Mouse (Mus musculus) adrenal gland, postnatal 14 days (tissue): ENCODE results near the gene Abcd4. TPM values are rescaled to one million over a fixed set of nuclear protein-coding genes. Genes with fewer than 3 reads are reported as not detected.

Experiments
- DNase-seq: peaks from one replicate; pipeline ENCODE4 v3.0.0; 2021; ENCODE audit warnings: mixed read lengths
- total RNA-seq: library from RNA; stranded (reverse); gene quantifications from 2 replicates; pipeline ENCODE4 v1.2.3, GENCODE M21; 2021

The Abcd4 gene
- total RNA-seq, 1 experiment from 2014 or later: 10.7 TPM

GRCm38 (mm10) chr12:84572341-84572720 is 44.9 kb downstream of the Abcd4 start:
- DNase-seq: no peak

DNA sequence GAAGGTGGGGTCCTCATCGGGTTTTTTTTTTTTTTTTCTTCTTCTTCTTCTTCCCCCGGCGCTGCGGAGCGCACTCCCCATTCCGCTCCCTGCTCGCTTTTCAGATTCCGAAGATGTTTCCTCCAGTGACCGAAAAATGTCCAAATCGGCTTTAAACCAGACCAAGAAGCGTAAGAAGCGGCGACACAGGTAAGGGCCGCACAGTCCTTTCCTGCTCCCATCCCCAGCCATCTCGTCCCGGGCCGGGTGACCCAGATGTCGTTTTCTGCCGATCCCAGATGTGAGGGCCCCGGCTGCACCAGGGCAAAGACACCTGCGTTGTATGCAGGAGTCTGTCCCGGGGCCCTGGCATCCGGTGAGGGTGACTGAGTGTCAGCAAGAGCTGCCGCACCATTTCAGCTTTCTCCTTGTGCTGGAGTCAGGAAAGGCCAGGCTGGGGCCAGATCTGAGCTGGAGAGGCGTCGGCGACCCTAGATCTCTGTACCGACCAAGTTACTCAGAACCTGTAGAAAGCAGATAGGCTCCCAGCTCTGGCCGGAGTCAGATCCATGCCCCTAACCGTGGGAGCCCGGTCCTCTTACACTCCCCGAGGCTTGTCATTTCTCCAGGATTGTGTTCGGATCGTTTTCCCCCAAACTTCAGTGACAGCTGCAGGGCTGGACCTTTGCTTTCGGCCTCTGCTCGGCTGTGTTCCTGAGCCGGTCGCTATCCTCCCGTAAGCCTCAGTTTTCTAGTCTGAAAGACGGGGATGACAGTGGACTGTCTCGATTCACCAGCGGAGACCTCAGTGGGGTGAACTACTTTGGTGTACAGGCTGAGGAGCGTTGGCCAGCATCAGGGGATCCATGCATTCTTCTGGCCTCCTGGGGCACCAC is 45.5 kb downstream of the Abcd4 start:
- peak; percentile 14 for DNase-seq

- DNase-seq: no peak
Measured at GRCm38 (mm10) chr12:84570694-84571415, 46.4 kb downstream of the Abcd4 start.

DNA sequence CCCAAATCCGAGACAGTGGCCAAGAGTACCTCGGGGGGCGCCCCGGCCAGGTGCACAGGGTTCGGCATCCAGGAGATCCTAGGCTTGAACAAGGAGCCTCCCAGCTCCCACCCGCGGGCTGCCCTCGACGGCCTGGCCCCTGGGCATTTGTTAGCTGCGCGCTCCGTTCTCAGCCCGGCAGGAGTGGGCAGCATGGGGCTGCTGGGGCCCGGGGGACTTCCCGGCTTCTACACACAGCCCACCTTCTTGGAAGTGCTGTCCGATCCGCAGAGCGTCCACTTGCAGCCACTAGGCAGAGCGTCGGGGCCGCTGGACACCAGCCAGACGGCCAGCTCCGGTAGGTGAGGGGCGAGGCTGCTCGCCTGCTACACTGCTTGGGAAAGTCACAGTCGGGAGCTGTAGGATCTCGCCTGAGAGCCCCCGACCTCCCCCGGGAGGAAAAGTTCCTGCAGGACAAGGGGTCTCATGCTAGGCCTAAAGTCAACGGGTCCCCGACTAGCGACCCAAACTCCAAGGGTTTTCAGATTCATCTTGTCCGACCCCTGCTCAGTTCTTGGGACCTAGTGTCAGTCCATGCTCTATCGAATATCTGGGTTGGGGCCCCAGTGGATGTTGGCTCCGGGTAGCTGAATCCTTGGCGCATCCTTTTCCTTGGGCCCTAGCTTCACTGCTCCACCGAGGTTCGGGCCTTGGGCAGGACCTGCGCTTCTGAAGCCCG is 47.1 kb downstream of the Abcd4 start:
- DNase-seq: peak; percentile 16

- no peak for DNase-seq
Measured at GRCm38 (mm10) chr12:84569336-84569970, 47.8 kb downstream of the Abcd4 start, which contains the start of gene Vsx2. Gene Vsx2 (plus strand): TSS chr12:84569762.

GRCm38 (mm10) chr12:84567576-84567975 is 49.6 kb downstream of the Abcd4 start:
- no peak for DNase-seq

DNA sequence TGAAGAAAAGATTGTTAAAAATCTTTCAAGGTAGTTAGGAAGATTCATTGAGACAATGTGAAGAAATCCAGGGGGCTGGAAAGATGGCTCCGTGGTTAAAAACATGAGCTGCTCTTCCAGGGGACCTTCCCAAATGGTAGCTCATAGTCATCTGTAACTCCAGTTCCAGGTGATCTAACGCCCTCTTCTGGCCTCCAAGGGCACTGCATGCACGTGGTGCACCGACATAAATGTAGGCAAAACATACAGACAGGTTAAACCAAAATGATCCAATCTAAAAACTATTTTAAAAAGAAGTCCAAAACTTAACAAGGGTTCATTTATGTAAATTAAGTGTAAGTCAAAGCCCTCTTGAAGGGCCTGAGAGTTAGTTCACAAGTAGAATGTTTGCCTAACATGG is 54.7 kb downstream of the Abcd4 start:
- DNase-seq: peak; percentile 22

DNA sequence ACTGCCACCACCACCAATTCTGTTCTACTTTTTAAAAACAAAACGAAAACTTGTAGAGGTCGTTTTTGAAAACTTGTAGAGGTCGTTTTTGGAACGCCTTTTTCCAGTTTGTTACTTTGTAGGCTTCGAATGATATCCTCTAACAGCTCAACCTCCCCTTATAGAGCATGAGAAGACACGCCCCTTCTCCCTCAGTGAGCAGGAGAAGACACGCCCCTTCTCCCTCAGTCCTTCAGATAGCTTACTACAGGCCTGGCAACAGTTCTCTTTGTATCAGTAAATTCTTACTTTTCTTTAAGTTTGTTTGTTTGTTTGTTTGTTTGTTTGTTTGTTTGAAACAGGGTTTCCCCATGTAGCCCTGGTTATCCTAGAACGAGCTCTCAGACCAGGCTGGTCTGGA is 62.0 kb downstream of the Abcd4 start:
- DNase-seq: no peak

Other genes starting within 250 kb of the Abcd4 start
- 81.4 and 86.0 TPM in 2 replicates for gene Entpd5, start 208.4 kb downstream of the Abcd4 start, total RNA-seq
- gene Bbof1, start 208.3 kb downstream of the Abcd4 start, total RNA-seq: 3.9 and 7.2 TPM in 2 replicates
- 17.1 and 20.8 TPM in 2 replicates for gene Rnf113a2, start 200.2 kb downstream of the Abcd4 start, total RNA-seq
- 232 and 242 TPM in 2 replicates for gene Aldh6a1, start 166.4 kb downstream of the Abcd4 start, total RNA-seq
- gene Lin52, start 166.0 kb downstream of the Abcd4 start, total RNA-seq: 11.6 and 15.2 TPM in 2 replicates
- gene Vsx2, start 47.7 kb downstream of the Abcd4 start, total RNA-seq: not detected in 2 replicates
- gene Vrtn, start 23.6 kb upstream of the Abcd4 start, total RNA-seq: not detected in 2 replicates
- 0.49 TPM in 1 of 2 replicates, not detected in the other for gene Syndig1l, start 81.4 kb upstream of the Abcd4 start, total RNA-seq
- 57.2 and 67.4 TPM in 2 replicates for gene Npc2, start 155.7 kb upstream of the Abcd4 start, total RNA-seq
- 98.2 and 115 TPM in 2 replicates for gene Isca2, start 155.8 kb upstream of the Abcd4 start, total RNA-seq